Mouse (Mus musculus) liver, embryonic 16.5 days (tissue): ENCODE measurements around the gene Oas2. TPM values are rescaled to one million over a fixed set of nuclear protein-coding genes. Genes with fewer than 3 reads are reported as not detected.
"Not testable (repeated sequence)": the region's sequence is repeated elsewhere in the genome, so short reads cannot be mapped to it uniquely, and the experiment has no call there.

Experiments used
- ATAC-seq: fragments of 200-750 bp; cut with Nextera tagmentation; 2 replicates; pipeline ENCODE4 v1.8.0; 2017; ENCODE audit warnings: low read depth, mild to moderate bottlenecking, moderate number of reproducible peaks, moderate library complexity
- H3K27ac ChIP-seq: fragments of 300-500 bp; sonication (generic); 2 replicates; pipeline ENCODE4 v1.5.1; 2014; ENCODE audit warnings: mild to moderate bottlenecking, low read length
- H3K27me3 ChIP-seq: fragments of 300-500 bp; sonication (generic); 2 replicates; pipeline ENCODE4 v1.6.1; 2014; ENCODE audit warnings: low read depth, low read length, mixed read lengths; ENCODE audit not compliant: control insufficient read depth, insufficient read depth
- H3K36me3 ChIP-seq: fragments of 300-500 bp; sonication (generic); 2 replicates; pipeline ENCODE4 v1.6.1; 2014; ENCODE audit warnings: mild to moderate bottlenecking; ENCODE audit not compliant: control insufficient read depth, insufficient read depth
- H3K4me1 ChIP-seq: fragments of 300-500 bp; sonication (generic); 2 replicates; pipeline ENCODE4 v1.6.1; 2014; ENCODE audit warnings: low read depth, low read length, mixed read lengths; ENCODE audit not compliant: control insufficient read depth
- H3K4me2 ChIP-seq: fragments of 300-500 bp; sonication (generic); 2 replicates; pipeline ENCODE4 v1.6.1; 2014; ENCODE audit warnings: low read depth, low read length, mixed read lengths
- H3K4me3 ChIP-seq: fragments of 300-500 bp; sonication (generic); 2 replicates; pipeline ENCODE4 v1.5.1; 2014; ENCODE audit warnings: low read depth, mild to moderate bottlenecking, low read length
- H3K9ac ChIP-seq: fragments of 300-500 bp; sonication (generic); 2 replicates; pipeline ENCODE4 v1.6.1; 2014; ENCODE audit warnings: low read depth, low read length
- H3K9me3 ChIP-seq: fragments of 300-500 bp; sonication (generic); replicated peaks from 2 replicates; pipeline ENCODE4 v1.6.1; 2016; ENCODE audit warnings: low read length; ENCODE audit not compliant: control insufficient read depth
- WGBS: fragments of 180-500 bp; shearing (Covaris S2); extraction: QIAGEN DNeasy Blood & Tissue Kit; methylation state at CpG from one replicate; pipeline ENCODE4 v1.1.7; 2014; ENCODE audit not compliant: insufficient replicate concordance; 5-methylcytosine and 5-hydroxymethylcytosine counted together
- polyA plus RNA-seq: library from polyadenylated mRNA; unstranded; fragments of >200 nt; fragmentation: Nextera tagmentation; extraction: Ambion mirVana; gene quantifications from 2 replicates; pipeline ENCODE4 v1.2.1, GENCODE M21; 2015

Oas2 gene
- 0.56 and 0.66 TPM in 2 replicates for polyA plus RNA-seq

DNA sequence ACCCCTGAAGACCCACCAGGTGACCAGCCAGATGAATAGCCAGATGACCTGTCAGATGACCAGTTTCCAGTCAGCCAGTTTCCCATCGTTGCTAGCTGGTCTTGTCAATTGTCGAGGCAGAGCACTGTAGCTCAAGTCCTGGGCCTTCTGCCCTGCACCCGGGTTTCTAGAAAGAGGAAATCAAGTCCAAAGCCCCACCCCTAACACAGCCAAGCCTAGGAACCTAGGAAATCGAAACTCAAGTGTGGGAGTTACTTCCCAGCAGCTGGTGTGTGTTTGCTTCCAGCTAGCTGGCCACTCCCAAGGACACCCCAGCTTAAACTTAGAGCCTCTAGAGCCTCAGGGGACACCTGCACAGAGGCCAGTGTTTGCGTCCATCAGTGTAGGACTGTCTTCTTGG lies at the start of gene Oas2:
Oas2 (minus strand) TSS at position 166 of the 400 bp plus-strand sequence.
- H3K27me3 ChIP-seq = no peaks in the 10 kb centered on the region
- no peak within 1 kb of the TSS for H3K9ac ChIP-seq
- ATAC-seq = no peak
- 20% methylated on average over 5 of the region's 5 CpGs for WGBS
- no peaks in the 10 kb centered on the region for H3K9me3 ChIP-seq
- no peak within 1 kb of the TSS for H3K4me2 ChIP-seq
- H3K36me3 ChIP-seq = no peaks in the 10 kb centered on the region
- H3K4me1 ChIP-seq = no peaks in the 10 kb centered on the region
- H3K4me3 ChIP-seq = no peak within 1 kb of the TSS
- no peak within 1 kb of the TSS for H3K27ac ChIP-seq

DNA sequence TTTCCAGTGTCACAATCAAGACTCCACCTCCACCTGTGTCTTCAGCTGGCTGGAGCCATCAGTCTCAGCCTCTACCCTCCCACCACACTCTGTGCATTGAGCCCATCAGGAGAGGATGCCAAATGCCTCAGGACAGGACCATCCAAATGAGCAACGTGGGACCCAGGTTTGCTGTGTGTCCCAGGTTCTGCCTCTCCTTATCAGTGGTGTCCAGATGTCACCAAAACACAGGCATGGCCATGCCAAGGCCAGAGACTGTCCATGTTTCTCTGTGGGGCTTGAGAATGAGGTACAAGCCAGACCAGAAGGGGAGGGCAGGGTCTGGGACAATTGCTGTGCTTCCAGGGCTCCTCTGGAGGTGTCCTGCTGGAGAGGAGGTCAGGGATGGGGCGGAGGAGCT lies 49.3 kb upstream of the Oas2 start:
- H3K27ac ChIP-seq, ATAC-seq, H3K36me3 ChIP-seq, H3K9ac ChIP-seq, H3K27me3 ChIP-seq, H3K4me3 ChIP-seq, H3K9me3 ChIP-seq, H3K4me1 ChIP-seq, H3K4me2 ChIP-seq: not testable (repeated sequence)
- WGBS = 52% methylated on average over 2 of the region's 2 CpGs

DNA sequence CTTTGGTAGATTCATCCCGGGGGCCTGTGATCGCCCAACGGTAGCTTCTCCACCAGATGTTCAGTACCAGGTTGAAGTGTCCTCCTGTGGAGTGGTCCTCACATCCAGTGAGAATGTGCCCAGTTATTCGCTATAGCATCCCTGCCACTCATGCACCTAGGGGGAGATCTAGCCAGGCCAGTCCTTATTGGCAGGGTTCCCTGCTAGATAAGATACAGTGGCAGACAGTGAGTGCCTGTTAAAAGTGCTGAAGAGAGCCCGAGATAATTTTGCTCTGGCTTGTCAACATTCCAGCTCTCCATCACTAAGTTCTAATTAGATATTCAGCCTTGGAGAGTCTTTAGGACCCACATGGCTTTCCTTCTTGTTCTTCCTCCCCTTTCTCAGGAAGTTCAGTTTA lies 48.5 kb upstream of the Oas2 start:
- WGBS = 54% methylated on average over 5 of the region's 5 CpGs
- ATAC-seq, H3K4me1 ChIP-seq: not testable (repeated sequence)

DNA sequence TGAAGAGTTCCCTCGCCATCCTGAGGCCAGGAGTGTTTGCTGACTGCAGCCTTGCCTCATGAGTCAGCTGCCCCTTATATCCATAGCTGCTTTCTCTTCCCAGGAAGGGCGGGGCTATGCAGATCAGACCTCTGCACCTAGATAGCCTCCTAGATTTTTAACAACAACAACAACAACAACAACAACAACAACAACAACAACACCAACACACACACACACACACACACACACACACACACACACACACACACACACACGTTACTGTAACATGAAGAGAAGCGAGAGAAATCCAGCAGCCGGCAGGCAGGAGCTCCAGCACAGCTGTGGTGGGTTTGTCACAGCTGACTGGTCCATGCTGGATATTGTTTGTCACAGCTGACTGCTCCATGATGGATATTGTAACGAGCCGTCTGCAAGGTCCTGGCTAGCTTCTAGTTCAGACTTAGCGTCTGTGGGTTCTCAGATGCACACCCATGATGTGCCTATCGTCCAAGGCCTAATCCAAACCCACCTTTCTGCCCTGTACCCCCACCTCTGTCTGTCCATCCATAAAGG lies 45.9 kb upstream of the Oas2 start, which contains the start of gene Oas1e:
Oas1e (minus strand) TSS at position 51 of the 555 bp plus-strand sequence.
- not testable (repeated sequence) for H3K4me1 ChIP-seq, H3K4me3 ChIP-seq, H3K36me3 ChIP-seq, H3K4me2 ChIP-seq, H3K27me3 ChIP-seq, H3K9me3 ChIP-seq, H3K9ac ChIP-seq, H3K27ac ChIP-seq, ATAC-seq
- WGBS = 60% methylated on average over 9 of the region's 9 CpGs

More for the DNA sequence above, 48.5 kb upstream of the Oas2 start:
- not testable (repeated sequence) for H3K36me3 ChIP-seq, H3K27ac ChIP-seq, H3K4me3 ChIP-seq, H3K9ac ChIP-seq, H3K27me3 ChIP-seq, H3K4me2 ChIP-seq, H3K9me3 ChIP-seq

DNA sequence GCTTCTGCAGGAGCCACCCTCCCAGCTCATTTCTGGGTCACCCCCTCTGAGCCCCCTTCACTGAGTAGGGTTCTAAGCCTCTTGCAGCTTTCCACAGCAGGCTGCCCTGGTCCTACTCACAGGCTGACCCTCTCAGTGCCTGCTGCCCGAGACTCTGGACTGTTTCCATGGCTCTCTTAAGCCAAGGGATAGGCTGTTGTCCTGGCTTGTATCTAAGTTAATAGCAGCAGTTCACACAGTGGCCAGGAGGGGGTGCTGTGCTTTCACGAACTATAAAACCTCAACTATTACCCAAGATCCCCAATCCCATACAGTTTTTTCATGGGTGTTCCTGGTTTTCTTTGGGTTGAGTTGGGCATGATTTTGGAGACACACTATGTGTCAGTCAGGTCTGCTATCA lies 43.4 kb upstream of the Oas2 start:
- Histone ChIP-seq H3K4me3 (no peak overlapping the region), H3K27ac (no peak overlapping the region), H3K36me3 (no peaks in the 10 kb centered on the region), H3K9me3 (no peaks in the 10 kb centered on the region), H3K9ac (no peak overlapping the region), H3K27me3 (no peaks in the 10 kb centered on the region), H3K4me1 (no peaks in the 10 kb centered on the region), H3K4me2 (no peak overlapping the region)
- WGBS = 13% methylated on average over 2 of the region's 2 CpGs
- ATAC-seq = no peak

DNA sequence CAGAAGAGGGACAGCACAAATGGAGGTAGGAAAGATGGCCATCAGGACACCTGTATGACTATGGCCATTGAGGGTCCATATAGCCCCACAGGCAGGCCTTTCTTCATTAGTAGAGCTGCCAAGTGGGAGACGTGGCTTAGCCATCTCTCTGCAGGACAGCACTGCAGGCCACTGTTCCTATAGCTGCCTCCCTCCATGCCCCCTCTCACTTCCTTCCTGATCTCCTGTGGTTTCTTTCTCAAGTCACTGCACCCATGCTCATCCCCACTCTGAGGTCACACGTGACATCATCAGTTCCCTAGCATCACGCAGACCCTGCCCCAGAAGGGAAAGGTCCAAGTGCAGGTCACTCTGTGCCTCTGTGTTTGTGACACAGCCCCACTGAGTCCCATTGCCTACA lies 37.4 kb upstream of the Oas2 start:
- Histone ChIP-seq H3K9me3 (no peaks in the 10 kb centered on the region), H3K9ac (no peak overlapping the region), H3K27ac (no peak overlapping the region), H3K27me3 (no peaks in the 10 kb centered on the region), H3K4me1 (no peaks in the 10 kb centered on the region), H3K4me3 (no peak overlapping the region), H3K4me2 (no peak overlapping the region), H3K36me3 (no peaks in the 10 kb centered on the region)
- WGBS = 18% methylated on average over 3 of the region's 3 CpGs
- ATAC-seq = no peak

DNA sequence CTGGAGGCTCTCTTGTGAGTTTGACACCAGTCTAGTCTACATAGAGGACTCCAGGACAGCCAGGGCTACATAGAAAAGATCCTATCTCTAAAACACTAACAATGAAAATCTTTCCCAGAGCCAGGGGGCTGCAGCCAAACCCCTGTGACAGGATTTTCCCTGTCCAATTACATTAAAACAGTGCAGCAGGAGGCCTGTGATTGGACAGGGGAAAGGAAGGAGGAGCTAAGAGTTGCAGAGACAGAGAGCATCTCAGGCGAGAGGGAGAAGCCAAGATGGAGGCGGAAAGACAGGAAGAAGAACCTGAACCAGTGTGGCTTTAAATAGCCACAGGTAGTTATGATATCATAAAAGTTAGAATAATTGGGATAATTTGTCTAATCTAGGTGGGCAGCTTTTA lies 32.8 kb upstream of the Oas2 start:
- H3K36me3 ChIP-seq = no peaks in the 10 kb centered on the region
- H3K27me3 ChIP-seq = no peaks in the 10 kb centered on the region
- H3K4me3 ChIP-seq = no peak overlapping the region
- no peak overlapping the region for H3K27ac ChIP-seq
- ATAC-seq = no peak
- no peak overlapping the region for H3K9ac ChIP-seq
- H3K9me3 ChIP-seq = no peaks in the 10 kb centered on the region
- no peaks in the 10 kb centered on the region for H3K4me1 ChIP-seq
- H3K4me2 ChIP-seq = no peak overlapping the region
- 63% methylated on average over 2 of the region's 2 CpGs for WGBS

DNA sequence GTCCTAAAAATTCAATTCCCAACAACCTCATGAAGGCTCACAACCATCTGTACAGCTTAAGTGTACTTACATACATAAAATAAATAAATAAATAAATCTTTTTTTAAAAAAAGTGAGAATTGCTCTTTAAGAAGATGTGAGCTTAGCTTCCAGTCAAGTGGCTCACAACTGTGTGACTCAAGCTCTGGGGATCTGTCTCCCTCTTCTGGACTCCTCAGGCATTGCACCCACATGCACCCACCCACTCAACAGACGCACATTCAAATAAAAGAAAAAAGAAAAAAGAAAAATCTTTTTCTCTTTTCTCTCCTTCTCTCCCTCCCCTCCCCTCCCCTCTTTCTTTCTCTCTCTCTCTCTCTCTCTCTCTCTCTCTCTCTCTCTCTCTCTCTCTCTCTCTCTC lies 32.0 kb upstream of the Oas2 start:
- H3K4me3 ChIP-seq = no peak overlapping the region
- no peaks in the 10 kb centered on the region for H3K9me3 ChIP-seq
- H3K27ac ChIP-seq = no peak overlapping the region
- H3K4me2 ChIP-seq = no peak overlapping the region
- no peak overlapping the region for H3K9ac ChIP-seq
- ATAC-seq = no peak
- WGBS = 58% methylated on average over 1 of the region's 1 CpGs
- H3K4me1 ChIP-seq = no peaks in the 10 kb centered on the region
- no peaks in the 10 kb centered on the region for H3K36me3 ChIP-seq
- no peaks in the 10 kb centered on the region for H3K27me3 ChIP-seq

DNA sequence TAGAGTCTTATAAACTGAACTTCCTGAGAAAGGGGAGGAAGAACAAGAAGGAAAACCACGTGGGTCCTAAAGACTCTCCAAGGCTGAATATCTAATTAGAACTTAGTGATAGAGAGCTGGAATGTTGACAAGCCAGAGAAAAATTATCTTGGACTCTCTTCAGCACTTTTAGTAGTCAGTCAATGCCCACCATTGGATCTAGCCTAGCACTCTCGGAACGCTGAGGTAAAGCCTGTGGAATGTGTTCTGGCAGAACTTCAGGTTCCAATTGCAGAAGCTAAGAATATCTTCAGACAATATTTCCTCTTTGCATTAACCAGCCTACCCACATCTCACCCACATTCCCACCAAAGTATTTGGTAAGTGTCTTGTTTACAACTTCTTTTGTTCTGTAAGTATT lies 30.3 kb upstream of the Oas2 start:
- no peak overlapping the region for H3K4me2 ChIP-seq
- no peak overlapping the region for H3K4me3 ChIP-seq
- H3K36me3 ChIP-seq = no peaks in the 10 kb centered on the region
- 24% methylated on average over 3 of the region's 3 CpGs for WGBS
- ATAC-seq = no peak
- no peak overlapping the region for H3K27ac ChIP-seq
- H3K9me3 ChIP-seq = no peaks in the 10 kb centered on the region
- no peaks in the 10 kb centered on the region for H3K27me3 ChIP-seq
- no peak overlapping the region for H3K9ac ChIP-seq
- no peaks in the 10 kb centered on the region; the same call in 1 of the 2 replicates for H3K4me1 ChIP-seq
